ENCODE assay signal across 10 mouse cellular contexts in genomic region chr11:103184891-103185290, GRCm38 (mm10). TPM values are rescaled to one million over a fixed set of nuclear protein-coding genes. Genes with fewer than 3 reads are reported as not detected.
DNase-seq lines count a peak whose midpoint lies in the region; ATAC-seq lines count a peak whose summit lies in the region.
"Had no signal": no experiment of that assay in that cellular context is flagged by ENCODE, and none has a peak within 500 bp of the region (broad histone marks: within the 10 kb centered on the region; RNA-seq: fewer than 3 reads in every experiment).

No protein-coding gene starts in this region.

- peaks cover 10% of the 10 kb centered on the region for H3K27me3 ChIP-seq in midbrain, embryonic 10.5 days (ENCODE audit: low read depth, poor library complexity, severe bottlenecking)
- no peaks in the 10 kb centered on the region for H3K27me3 ChIP-seq in midbrain, embryonic 16.5 days (ENCODE audit: control insufficient read depth, insufficient read depth, low read depth, low read length)

- no peaks in the 10 kb centered on the region for H3K4me1 ChIP-seq in midbrain, embryonic 10.5 days
- no peaks in the 10 kb centered on the region for H3K4me1 ChIP-seq in midbrain, embryonic 16.5 days (ENCODE audit: control insufficient read depth, insufficient read depth, low read length)
- H3K4me1 ChIP-seq: neural tube, embryonic 13.5 days had no signal

- no peak for ATAC-seq in midbrain, embryonic 16.5 days
- ATAC-seq in monocyte, adult 5-6 weeks (replicated peaks; ENCODE audit: insufficient number of reproducible peaks, low FRiP score, low TSS enrichment, poor library complexity, severe bottlenecking), result 0 out of 2 replicates have a peak, but pooled peaks have one; percentile 21

- no peaks in the 10 kb centered on the region for H3K9me3 ChIP-seq in midbrain, embryonic 10.5 days (replicated peaks)
- no peaks in the 10 kb centered on the region for H3K9me3 ChIP-seq in midbrain, embryonic 16.5 days (replicated peaks; ENCODE audit: control insufficient read depth, low read length, poor library complexity, severe bottlenecking)
- H3K9me3 ChIP-seq: neural tube, embryonic 13.5 days had no signal

- H3K4me3 ChIP-seq in midbrain, embryonic 10.5 days, result no peak overlapping the region
- H3K4me3 ChIP-seq in midbrain, embryonic 16.5 days (ENCODE audit: low read depth, low read length), result no peak overlapping the region
- H3K4me3 ChIP-seq: neural tube, embryonic 13.5 days had no signal

- no peak overlapping the region for H3K4me2 ChIP-seq in midbrain, embryonic 16.5 days (ENCODE audit: low read length)
- H3K4me2 ChIP-seq: neural tube, embryonic 13.5 days had no signal

- H3K27ac ChIP-seq in midbrain, embryonic 10.5 days (replicated peaks), result no peak overlapping the region
- no peak overlapping the region for H3K27ac ChIP-seq in midbrain, embryonic 16.5 days (ENCODE audit: low read length)
- H3K27ac ChIP-seq: neural tube, embryonic 13.5 days had no signal

- H3K36me3 ChIP-seq in midbrain, embryonic 10.5 days, result no peaks in the 10 kb centered on the region
- no peaks in the 10 kb centered on the region; the same call in 1 of the 2 replicates for H3K36me3 ChIP-seq in midbrain, embryonic 16.5 days (ENCODE audit: control insufficient read depth, insufficient read depth, low read length)
- H3K36me3 ChIP-seq: neural tube, embryonic 13.5 days had no signal

- WGBS in midbrain, embryonic 10.5 days, result 32% methylated on average over 2 of the region's 2 CpGs
- WGBS in midbrain, embryonic 16.5 days, result 41% methylated on average over 2 of the region's 2 CpGs

- H3K9ac ChIP-seq in midbrain, embryonic 16.5 days (ENCODE audit: low read depth, low read length), result no peak overlapping the region

- DNase-seq in gastrocnemius, adult 18-20 months (ENCODE audit: low spot score), result peak; percentile 56
- no peak for DNase-seq in gastrocnemius, postnatal 4 days (ENCODE audit: low spot score in 2 of 2)
- peak; percentile 42 for DNase-seq in midbrain, embryonic 10.5 days (ENCODE audit: low spot score)
- DNase-seq in R1 (ENCODE audit: low read depth, low spot score), result peak; percentile 48
- peak; percentile 65 for DNase-seq in gastrocnemius, postnatal 10 days
- DNase-seq in urinary bladder, adult 2 months (ENCODE audit: low spot score), result no peak

RNA-seq across cellular contexts. Expression of gene Fmnl1, which starts 14.0 kb away (rescaled TPM):
- total RNA-seq in gastrocnemius, adult 18-20 months (2021), result 1 to 10 TPM; 5.1 to 8.1 TPM
- 1 to 10 TPM; 8.1 to 8.2 TPM for total RNA-seq in gastrocnemius, postnatal 4 days (2021)
- polyA plus RNA-seq in midbrain, embryonic 10.5 days (2016; fragmentation: Nextera tagmentation; extraction: Ambion mirVana), result 1.1 and 1.2 TPM in 2 replicates
- 5.7 and 6.3 TPM in 2 replicates for polyA plus RNA-seq in midbrain, embryonic 16.5 days (2015; fragmentation: Nextera tagmentation; extraction: Ambion mirVana)
- 1 to 10 TPM; 6.3 to 8.9 TPM for total RNA-seq in gastrocnemius, postnatal 10 days (2021)
- total RNA-seq in monocyte, adult 5-6 weeks (2017), result 189 to 455 TPM (median 252 TPM) in 3 replicates
- polyA plus RNA-seq in urinary bladder, adult 2 months (2012; rRNA removed), result 6.4 and 6.6 TPM in 2 replicates

RNA-seq across cellular contexts. Expression of gene 1700023F06Rik, which starts 23.5 kb away (rescaled TPM):
- total RNA-seq in gastrocnemius, adult 18-20 months (2021), result not detected
- total RNA-seq in gastrocnemius, postnatal 4 days (2021), result not detected
- 0.10 and 0.11 TPM in 2 replicates for polyA plus RNA-seq in midbrain, embryonic 10.5 days (2016; fragmentation: Nextera tagmentation; extraction: Ambion mirVana)
- 2.3 and 3.1 TPM in 2 replicates for polyA plus RNA-seq in midbrain, embryonic 16.5 days (2015; fragmentation: Nextera tagmentation; extraction: Ambion mirVana)
- total RNA-seq in gastrocnemius, postnatal 10 days (2021), result not detected
- not detected in 3 replicates for total RNA-seq in monocyte, adult 5-6 weeks (2017)
- polyA plus RNA-seq in urinary bladder, adult 2 months (2012; rRNA removed), result 1.3 and 3.3 TPM in 2 replicates

RNA-seq across cellular contexts. Expression of gene Spata32, which starts 33.3 kb away (rescaled TPM):
- not detected for total RNA-seq in gastrocnemius, adult 18-20 months (2021)
- total RNA-seq in gastrocnemius, postnatal 4 days (2021), result not detected
- polyA plus RNA-seq in midbrain, embryonic 10.5 days (2016; fragmentation: Nextera tagmentation; extraction: Ambion mirVana), result not detected in 2 replicates
- 1.2 and 1.3 TPM in 2 replicates for polyA plus RNA-seq in midbrain, embryonic 16.5 days (2015; fragmentation: Nextera tagmentation; extraction: Ambion mirVana)
- not detected for total RNA-seq in gastrocnemius, postnatal 10 days (2021)
- total RNA-seq in monocyte, adult 5-6 weeks (2017), result not detected in 3 replicates
- polyA plus RNA-seq in urinary bladder, adult 2 months (2012; rRNA removed), result not detected in 2 replicates
- polyA plus RNA-seq: intestine, embryonic 14.5 days had no signal

RNA-seq across cellular contexts. Expression of gene Hexim2, which starts 52.7 kb away (rescaled TPM):
- 1 to 10 TPM; 3.3 to 4.4 TPM for total RNA-seq in gastrocnemius, adult 18-20 months (2021)
- 1 to 10 TPM; 6.3 to 7.0 TPM for total RNA-seq in gastrocnemius, postnatal 4 days (2021)
- polyA plus RNA-seq in midbrain, embryonic 10.5 days (2016; fragmentation: Nextera tagmentation; extraction: Ambion mirVana), result 7.8 and 8.2 TPM in 2 replicates
- 29.9 and 37.0 TPM in 2 replicates for polyA plus RNA-seq in midbrain, embryonic 16.5 days (2015; fragmentation: Nextera tagmentation; extraction: Ambion mirVana)
- 1 to 10 TPM; 5.8 to 6.7 TPM for total RNA-seq in gastrocnemius, postnatal 10 days (2021)
- total RNA-seq in monocyte, adult 5-6 weeks (2017), result 0.87 to 2.5 TPM in 2 of 3 replicates, not detected in the other
- 4.1 and 4.5 TPM in 2 replicates for polyA plus RNA-seq in urinary bladder, adult 2 months (2012; rRNA removed)

Comparison
In these comparisons a context has a peak if more than half of its experiments do, and no peak if none do; other contexts are left out.
1. DNase-seq: peak in gastrocnemius, adult 18-20 months (single experiment), midbrain, embryonic 10.5 days (single experiment), R1 (single experiment) and gastrocnemius, postnatal 10 days (single experiment); none in gastrocnemius, postnatal 4 days (0 of 2) and urinary bladder, adult 2 months (single experiment).
2. RNA of gene Fmnl1, which starts 14.0 kb away (total RNA-seq): 189 to 455 TPM in monocyte, adult 5-6 weeks; 6.3 to 8.9 TPM in gastrocnemius, postnatal 10 days, 8.1 to 8.2 TPM in gastrocnemius, postnatal 4 days and 5.1 to 8.1 TPM in gastrocnemius, adult 18-20 months; every median in the first group is over 10 times any median in the second.